Mouse (Mus musculus) megakaryocyte-erythroid progenitor cell, adult 5-6 weeks (primary cell): ENCODE results near the gene Dot1l. TPM values are rescaled to one million over a fixed set of nuclear protein-coding genes. Genes with fewer than 3 reads are reported as not detected.
"Not testable (repeated sequence)": the region's sequence is repeated elsewhere in the genome, so short reads cannot be mapped to it uniquely, and the experiment has no call there.

Experiments
- ATAC-seq: replicated peaks from 2 replicates; pipeline ENCODE4 v1.8.0; 2016; ENCODE audit warnings: mild to moderate bottlenecking, inconsistent platforms; ENCODE audit not compliant: severe bottlenecking, poor library complexity, low FRiP score, low TSS enrichment
- total RNA-seq, 2 experiments: library from RNA; stranded (forward) in 1 of 2; stranded (reverse) in 1 of 2; fragments of 200-1000, 215-1000 nt in 1 of 2; fragments of >200 nt in 1 of 2; fragmentation: Nextera tagmentation in 1 of 2; gene quantifications; 2 replicates each; pipeline ENCODE4 v1.2.3; 2014 to 2017

Dot1l gene
- total RNA-seq, 2 experiments from 2014 or later, result 14.0 to 83.2 TPM

- no peak for ATAC-seq
Observed at GRCm38 (mm10) chr10:80806341-80807056, 51.5 kb downstream of the Dot1l start.

- peak; percentile 14; the same call in 1 of the 2 replicates for ATAC-seq
Observed at GRCm38 (mm10) chr10:80807057-80807627, 52.1 kb downstream of the Dot1l start.

GRCm38 (mm10) chr10:80808099-80808984 is 53.3 kb downstream of the Dot1l start:
- ATAC-seq, result no peak

- no peak for ATAC-seq
Observed at GRCm38 (mm10) chr10:80808985-80809632, 54.1 kb downstream of the Dot1l start.

GRCm38 (mm10) chr10:80810084-80810483 is 55.1 kb downstream of the Dot1l start:
- ATAC-seq, result no peak

- no peak for ATAC-seq
Observed at GRCm38 (mm10) chr10:80812391-80813041, 57.5 kb downstream of the Dot1l start.

- 0 out of 2 replicates have a peak, but pooled peaks have one; percentile 16 for ATAC-seq
Observed at GRCm38 (mm10) chr10:80813366-80813765, 58.4 kb downstream of the Dot1l start, which contains the start of gene Jsrp1. Jsrp1 (minus strand) TSS chr10:80813498.

- ATAC-seq, result no peak
Observed at GRCm38 (mm10) chr10:80814800-80815199, 59.8 kb downstream of the Dot1l start.

GRCm38 (mm10) chr10:80816303-80816702 is 61.3 kb downstream of the Dot1l start:
- ATAC-seq, result not testable (repeated sequence)

- no peak for ATAC-seq
Observed at GRCm38 (mm10) chr10:80817164-80817563, 62.2 kb downstream of the Dot1l start.

GRCm38 (mm10) chr10:80817955-80818354 is 62.9 kb downstream of the Dot1l start:
- ATAC-seq, result not testable (repeated sequence)

- ATAC-seq, result peak; percentile 100
Observed at GRCm38 (mm10) chr10:80818599-80819281, 63.7 kb downstream of the Dot1l start.

- no peak; the same call in 1 of the 2 replicates for ATAC-seq
Observed at GRCm38 (mm10) chr10:80819406-80819805, 64.4 kb downstream of the Dot1l start.

GRCm38 (mm10) chr10:80821991-80822390 is 67.0 kb downstream of the Dot1l start:
- no peak for ATAC-seq

- no peak for ATAC-seq
Observed at GRCm38 (mm10) chr10:80822528-80822927, 67.5 kb downstream of the Dot1l start.

GRCm38 (mm10) chr10:80823316-80823715 is 68.3 kb downstream of the Dot1l start:
- no peak for ATAC-seq

- no peak for ATAC-seq
Observed at GRCm38 (mm10) chr10:80823847-80824643, 69.0 kb downstream of the Dot1l start.

- ATAC-seq, result no peak
Observed at GRCm38 (mm10) chr10:80824827-80825226, 69.8 kb downstream of the Dot1l start.
